Mouse (Mus musculus): ENCODE measurements around the gene Fam83g.

GRCm38 (mm10) chr11:61702494-61702893 lies 18.6 kb downstream of the Fam83g start:
- no peak for TF ChIP-seq CTCF (IDR thresholded peaks at IDR 0.05; ENCODE audit: extremely low read depth, insufficient read depth, insufficient read length, insufficient replicate concordance)
- no peak for TF ChIP-seq POLR2A (IDR thresholded peaks at IDR 0.05; ENCODE audit: low read depth, low read length)
